Mouse (Mus musculus): ENCODE measurements around the gene Mrpl50. TPM values are rescaled to one million over a fixed set of nuclear protein-coding genes. Genes with fewer than 3 reads are reported as not detected.

Gene Mrpl50
- total RNA-seq (2021): 10 to 100 TPM; 47.8 to 48.6 TPM
- long read RNA-seq, experiment 1, transcript Mrpl50-201 (2 exons, 2,114 nt): major isoform, 99 of 102 reads
- long read RNA-seq, experiment 1, partial matches to known transcripts: 0 of 102 reads
- long read RNA-seq, experiment 1, other reads (novel, unspliced or antisense): 3 of 102 reads
- long read RNA-seq, experiment 2, transcript Mrpl50-201 (2 exons, 2,114 nt): major isoform, 75 of 80 reads
- long read RNA-seq, experiment 2, partial matches to known transcripts: 0 of 80 reads
- long read RNA-seq, experiment 2, other reads (novel, unspliced or antisense): 5 of 80 reads

- peak; percentile 56 to 81 for DNase-seq (ENCODE audit: low spot score in 2 of 2)
These were observed at the start of gene Mrpl50, which contains the start of gene Zfp189 for GRCm38 (mm10) chr4:49520572-49521340. Gene Mrpl50, minus strand, starts transcription at chr4:49521093. Gene Zfp189, plus strand, starts transcription at chr4:49521176.

- DNase-seq (ENCODE audit: low spot score in 2 of 2): no peak
These were observed 46.7 kb upstream of the Mrpl50 start for GRCm38 (mm10) chr4:49567613-49568012.

- DNase-seq (ENCODE audit: low spot score in 2 of 2): peak in 1 of 2 experiments; percentile 16
These were observed 39.3 kb upstream of the Mrpl50 start for GRCm38 (mm10) chr4:49559915-49560772.

GRCm38 (mm10) chr4:49558181-49558580 lies 37.3 kb upstream of the Mrpl50 start:
- DNase-seq (ENCODE audit: low spot score in 2 of 2): no peak

GRCm38 (mm10) chr4:49557375-49557774 lies 36.5 kb upstream of the Mrpl50 start:
- DNase-seq (ENCODE audit: low spot score in 2 of 2): no peak

GRCm38 (mm10) chr4:49553380-49553779 lies 32.5 kb upstream of the Mrpl50 start:
- no peak for DNase-seq (ENCODE audit: low spot score in 2 of 2)

- no peak for DNase-seq (ENCODE audit: low spot score in 2 of 2)
These were observed 28.5 kb upstream of the Mrpl50 start, which contains the start of gene Aldob for GRCm38 (mm10) chr4:49549383-49549782. Gene Aldob, minus strand, starts transcription at chr4:49549546.

GRCm38 (mm10) chr4:49547544-49548219 lies 26.8 kb upstream of the Mrpl50 start:
- no peak for DNase-seq (ENCODE audit: low spot score in 2 of 2)

GRCm38 (mm10) chr4:49546873-49547543 lies 26.1 kb upstream of the Mrpl50 start:
- no peak for DNase-seq (ENCODE audit: low spot score in 2 of 2)

- DNase-seq (ENCODE audit: low spot score in 2 of 2): no peak
These were observed 25.1 kb upstream of the Mrpl50 start for GRCm38 (mm10) chr4:49546026-49546425.

GRCm38 (mm10) chr4:49540966-49541365 lies 20.1 kb upstream of the Mrpl50 start:
- no peak for DNase-seq (ENCODE audit: low spot score in 2 of 2)

- no peak for DNase-seq (ENCODE audit: low spot score in 2 of 2)
These were observed 18.8 kb upstream of the Mrpl50 start for GRCm38 (mm10) chr4:49539665-49540064.

- DNase-seq (ENCODE audit: low spot score in 2 of 2): no peak
These were observed 15.8 kb upstream of the Mrpl50 start for GRCm38 (mm10) chr4:49536671-49537070.

- DNase-seq (ENCODE audit: low spot score in 2 of 2): no peak
These were observed 14.9 kb upstream of the Mrpl50 start for GRCm38 (mm10) chr4:49535675-49536294.

- no peak for DNase-seq (ENCODE audit: low spot score in 2 of 2)
These were observed 14.1 kb upstream of the Mrpl50 start for GRCm38 (mm10) chr4:49535036-49535435.

GRCm38 (mm10) chr4:49522576-49522975 lies 1.7 kb upstream of the Mrpl50 start:
- DNase-seq (ENCODE audit: low spot score in 2 of 2): no peak

GRCm38 (mm10) chr4:49521346-49521745 lies 453 bp upstream of the Mrpl50 start:
- no peak for DNase-seq (ENCODE audit: low spot score in 2 of 2)

GRCm38 (mm10) chr4:49519476-49519875 lies 1.4 kb downstream of the Mrpl50 start:
- no peak for DNase-seq (ENCODE audit: low spot score in 2 of 2)

- DNase-seq (ENCODE audit: low spot score in 2 of 2): no peak
These were observed 6.5 kb downstream of the Mrpl50 start for GRCm38 (mm10) chr4:49514441-49514840.

GRCm38 (mm10) chr4:49512636-49513035 lies 8.3 kb downstream of the Mrpl50 start:
- no peak for DNase-seq (ENCODE audit: low spot score in 2 of 2)
